Mouse (Mus musculus): Measurements from ENCODE around the gene Gli2.

The Gli2 gene

GRCm38 (mm10) chr1:118901868-118902586 lies 151.4 kb downstream of the Gli2 start:
- no peak for DNase-seq (ENCODE audit: low spot score)

- DNase-seq (ENCODE audit: low spot score): no peak
Observed at GRCm38 (mm10) chr1:118898351-118898750, 155.1 kb downstream of the Gli2 start.

- DNase-seq (ENCODE audit: low spot score): no peak
Observed at GRCm38 (mm10) chr1:118895026-118895762, 158.2 kb downstream of the Gli2 start.

GRCm38 (mm10) chr1:118891395-118891794 lies 162.0 kb downstream of the Gli2 start:
- no peak for DNase-seq (ENCODE audit: low spot score)

GRCm38 (mm10) chr1:118890125-118890875 lies 163.1 kb downstream of the Gli2 start:
- DNase-seq (ENCODE audit: low spot score): no peak

- DNase-seq (ENCODE audit: low spot score): no peak
Observed at GRCm38 (mm10) chr1:118880781-118881247, 172.6 kb downstream of the Gli2 start.

- no peak for DNase-seq (ENCODE audit: low spot score)
Observed at GRCm38 (mm10) chr1:118878291-118878690, 175.1 kb downstream of the Gli2 start.

GRCm38 (mm10) chr1:118875227-118875626 lies 178.2 kb downstream of the Gli2 start:
- no peak for DNase-seq (ENCODE audit: low spot score)

- DNase-seq (ENCODE audit: low spot score): no peak
Observed at GRCm38 (mm10) chr1:118873559-118873958, 179.9 kb downstream of the Gli2 start.

- peak; percentile 19 for DNase-seq (ENCODE audit: low spot score)
Observed at GRCm38 (mm10) chr1:118864735-118865134, 188.7 kb downstream of the Gli2 start.

- peak; percentile 15 for DNase-seq (ENCODE audit: low spot score)
Observed at GRCm38 (mm10) chr1:118864031-118864430, 189.4 kb downstream of the Gli2 start.

GRCm38 (mm10) chr1:118858101-118858500 lies 195.3 kb downstream of the Gli2 start:
- DNase-seq (ENCODE audit: low spot score): no peak

- DNase-seq (ENCODE audit: low spot score): no peak
Observed at GRCm38 (mm10) chr1:118830658-118831057, 222.8 kb downstream of the Gli2 start.

- DNase-seq (ENCODE audit: low spot score): peak; percentile 19
Observed at GRCm38 (mm10) chr1:118826614-118827013, 226.8 kb downstream of the Gli2 start.

GRCm38 (mm10) chr1:118825467-118826219 lies 227.8 kb downstream of the Gli2 start:
- DNase-seq (ENCODE audit: low spot score): no peak

GRCm38 (mm10) chr1:118825035-118825434 lies 228.4 kb downstream of the Gli2 start:
- DNase-seq (ENCODE audit: low spot score): no peak

GRCm38 (mm10) chr1:118822258-118822657 lies 231.2 kb downstream of the Gli2 start:
- no peak for DNase-seq (ENCODE audit: low spot score)

- DNase-seq (ENCODE audit: low spot score): no peak
Observed at GRCm38 (mm10) chr1:118815015-118815414, 238.4 kb downstream of the Gli2 start.

- peak; percentile 8 for DNase-seq (ENCODE audit: low spot score)
Observed at GRCm38 (mm10) chr1:118810336-118810735, 243.1 kb downstream of the Gli2 start.

- no peak for DNase-seq (ENCODE audit: low spot score)
Observed at GRCm38 (mm10) chr1:118806727-118807126, 246.7 kb downstream of the Gli2 start.

GRCm38 (mm10) chr1:118802166-118802565 lies 251.3 kb downstream of the Gli2 start:
- peak; percentile 29 for DNase-seq (ENCODE audit: low spot score)
